Mouse (Mus musculus): ENCODE results near the gene Ankrd36.

The Ankrd36 gene

GRCm38 (mm10) chr11:5650321-5650720 lies 80.8 kb downstream of the Ankrd36 start:
- in situ Hi-C loops (cut with MboI; ENCODE audit: low sequenced_read_pairs) = no loop called here

DNA sequence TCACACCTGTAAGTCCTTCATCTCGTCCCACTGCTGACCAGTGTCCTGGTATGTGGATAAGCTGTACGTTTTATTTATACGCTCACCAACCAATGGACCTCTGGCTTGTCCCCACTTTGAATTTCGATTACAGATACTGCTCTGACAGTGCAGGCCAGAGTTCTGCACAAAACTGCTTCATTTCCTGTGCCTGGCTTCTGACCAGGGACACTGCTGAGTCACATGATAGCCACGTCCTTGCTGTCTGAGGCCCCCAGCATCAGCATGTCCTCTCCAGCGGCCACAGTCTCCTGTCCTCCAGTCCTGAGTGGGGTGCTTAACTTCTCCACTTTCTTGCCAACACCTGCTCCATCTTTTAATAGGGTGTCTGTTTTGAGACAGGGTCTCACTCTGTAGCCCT lies 113.1 kb downstream of the Ankrd36 start:
- in situ Hi-C loops (cut with MboI; ENCODE audit: low sequenced_read_pairs) = no loop called here

DNA sequence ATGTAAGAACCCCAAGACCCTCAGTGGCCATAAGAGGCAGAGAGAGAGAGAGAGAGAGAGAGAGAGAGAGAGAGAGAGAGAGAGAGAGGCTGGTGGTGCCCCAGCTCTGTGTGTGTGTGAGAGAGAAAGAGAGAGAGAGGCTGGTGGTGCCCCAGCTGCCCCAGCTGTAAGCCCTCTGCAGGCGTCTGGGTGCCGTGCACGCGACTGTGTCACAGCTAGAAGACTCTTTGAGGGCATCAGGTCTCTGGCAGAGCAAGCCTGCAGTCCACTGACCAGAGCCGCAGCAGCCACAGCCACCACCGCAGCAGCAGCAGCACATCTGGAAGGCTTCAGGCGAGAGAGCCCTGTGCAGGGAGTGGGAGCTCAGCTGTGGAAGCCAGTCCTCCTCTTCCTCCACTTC lies 114.8 kb downstream of the Ankrd36 start:
- in situ Hi-C loops (cut with MboI; ENCODE audit: low sequenced_read_pairs) = no loop called here

DNA sequence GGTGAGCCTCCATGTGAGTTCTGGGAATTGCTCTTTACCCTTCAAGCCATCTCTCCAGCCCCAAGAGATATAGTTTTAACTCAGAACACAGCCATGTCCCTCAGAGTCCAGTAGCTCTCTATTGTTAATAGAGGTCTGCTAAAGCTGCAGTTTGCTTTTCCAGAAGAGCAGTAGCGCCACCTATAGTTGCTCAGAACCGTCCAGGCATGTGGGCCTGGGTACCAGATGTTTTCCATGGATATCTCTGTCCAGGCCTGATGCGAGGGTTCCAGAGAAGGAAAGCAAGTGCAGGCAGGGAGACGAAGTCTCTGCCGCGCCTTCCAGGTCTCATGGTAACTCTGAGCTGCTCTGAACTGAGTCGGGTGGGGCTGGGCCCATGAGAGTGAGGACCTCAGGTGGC lies 122.3 kb downstream of the Ankrd36 start:
- in situ Hi-C loops (cut with MboI; ENCODE audit: low sequenced_read_pairs) = no loop called here

DNA sequence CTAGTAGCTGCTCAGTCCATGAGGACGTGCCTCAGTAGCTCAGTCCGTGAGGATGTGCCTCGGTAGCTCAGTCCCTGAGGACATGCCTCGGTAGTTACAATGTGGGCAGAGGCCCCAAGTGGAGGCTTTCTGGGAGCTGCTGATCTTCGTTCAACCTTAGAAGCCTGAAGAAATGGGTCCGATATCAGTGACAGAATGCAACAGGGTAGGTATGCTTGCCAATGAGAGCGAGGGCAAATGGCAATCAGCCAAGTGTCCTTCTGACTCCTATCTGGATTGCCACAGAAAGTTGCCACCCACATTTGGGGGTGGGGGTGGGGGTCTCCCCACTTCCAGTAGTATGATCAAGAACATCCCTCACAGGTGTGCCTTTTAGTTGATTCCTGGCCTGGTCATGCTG lies 131.3 kb downstream of the Ankrd36 start:
- in situ Hi-C loops (cut with MboI; ENCODE audit: low sequenced_read_pairs) = no loop called here

DNA sequence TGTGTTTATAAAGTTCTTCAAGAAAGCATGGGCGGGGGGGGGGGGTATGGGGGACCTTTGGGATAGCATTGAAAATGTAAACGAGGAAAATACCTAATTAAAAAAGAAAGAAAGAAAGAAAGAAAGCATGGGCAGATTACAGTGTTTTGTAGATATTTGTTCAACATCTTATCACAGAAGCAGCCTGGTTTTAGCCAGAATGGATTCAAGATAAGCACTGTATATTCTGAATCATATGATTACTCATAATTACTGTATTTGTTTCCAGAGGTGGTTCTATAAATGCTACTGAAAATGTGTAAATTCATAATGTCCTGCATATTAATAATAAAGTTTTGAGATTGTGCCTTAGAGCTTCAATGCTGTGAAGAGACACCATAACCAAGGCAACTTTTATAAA lies 131.8 kb downstream of the Ankrd36 start:
- in situ Hi-C loops (cut with MboI; ENCODE audit: low sequenced_read_pairs) = no loop called here

- in situ Hi-C loops (cut with MboI; ENCODE audit: low sequenced_read_pairs) = no loop called here
Measured at GRCm38 (mm10) chr11:5701821-5702220, 132.3 kb downstream of the Ankrd36 start.

GRCm38 (mm10) chr11:5702271-5702956 lies 132.9 kb downstream of the Ankrd36 start:
- in situ Hi-C loops (cut with MboI; ENCODE audit: low sequenced_read_pairs) = no loop called here

DNA sequence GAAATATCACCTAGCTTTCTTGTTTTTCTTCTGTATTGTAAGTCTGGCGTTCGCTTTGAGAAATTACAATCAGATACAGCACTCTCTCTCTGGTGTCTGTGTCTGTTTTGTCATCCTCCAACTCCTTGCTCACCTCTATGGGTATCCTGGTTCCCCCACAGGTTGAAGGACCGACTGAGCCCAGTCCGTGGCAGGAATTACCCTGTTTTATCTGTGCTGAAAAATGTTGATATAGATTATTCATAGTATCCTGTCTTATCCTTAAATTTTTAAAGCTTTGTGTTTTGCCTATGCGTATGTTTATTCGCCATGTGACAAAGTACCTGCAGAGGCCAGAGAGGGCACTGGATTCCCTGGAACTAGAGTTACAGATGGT lies 133.5 kb downstream of the Ankrd36 start:
- in situ Hi-C loops (cut with MboI; ENCODE audit: low sequenced_read_pairs) = no loop called here

DNA sequence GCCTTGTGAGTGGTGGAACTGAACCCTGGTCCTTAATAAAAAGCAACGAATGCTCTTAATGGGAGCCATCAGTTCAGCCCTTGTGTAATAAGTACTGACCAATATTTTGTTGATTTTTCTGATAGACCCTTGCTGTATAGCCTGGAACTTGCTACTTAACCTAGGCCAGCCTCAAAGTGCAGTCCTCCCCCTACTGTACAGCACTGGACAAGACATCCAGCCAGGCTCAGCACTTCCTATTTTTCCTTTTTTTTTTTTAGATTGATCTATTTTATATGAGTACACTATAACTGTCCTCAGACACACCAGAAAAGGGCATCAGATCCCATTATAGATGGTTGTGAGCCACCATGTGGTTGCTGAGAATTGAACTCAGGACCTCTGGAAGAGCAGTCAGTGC lies 133.9 kb downstream of the Ankrd36 start:
- in situ Hi-C loops (cut with MboI; ENCODE audit: low sequenced_read_pairs) = no loop called here

- in situ Hi-C loops (cut with MboI; ENCODE audit: low sequenced_read_pairs) = no loop called here
Measured at GRCm38 (mm10) chr11:5705972-5706371, 136.5 kb downstream of the Ankrd36 start.

- in situ Hi-C loops (cut with MboI; ENCODE audit: low sequenced_read_pairs) = no loop called here
Measured at GRCm38 (mm10) chr11:5706874-5707529, 137.5 kb downstream of the Ankrd36 start.

DNA sequence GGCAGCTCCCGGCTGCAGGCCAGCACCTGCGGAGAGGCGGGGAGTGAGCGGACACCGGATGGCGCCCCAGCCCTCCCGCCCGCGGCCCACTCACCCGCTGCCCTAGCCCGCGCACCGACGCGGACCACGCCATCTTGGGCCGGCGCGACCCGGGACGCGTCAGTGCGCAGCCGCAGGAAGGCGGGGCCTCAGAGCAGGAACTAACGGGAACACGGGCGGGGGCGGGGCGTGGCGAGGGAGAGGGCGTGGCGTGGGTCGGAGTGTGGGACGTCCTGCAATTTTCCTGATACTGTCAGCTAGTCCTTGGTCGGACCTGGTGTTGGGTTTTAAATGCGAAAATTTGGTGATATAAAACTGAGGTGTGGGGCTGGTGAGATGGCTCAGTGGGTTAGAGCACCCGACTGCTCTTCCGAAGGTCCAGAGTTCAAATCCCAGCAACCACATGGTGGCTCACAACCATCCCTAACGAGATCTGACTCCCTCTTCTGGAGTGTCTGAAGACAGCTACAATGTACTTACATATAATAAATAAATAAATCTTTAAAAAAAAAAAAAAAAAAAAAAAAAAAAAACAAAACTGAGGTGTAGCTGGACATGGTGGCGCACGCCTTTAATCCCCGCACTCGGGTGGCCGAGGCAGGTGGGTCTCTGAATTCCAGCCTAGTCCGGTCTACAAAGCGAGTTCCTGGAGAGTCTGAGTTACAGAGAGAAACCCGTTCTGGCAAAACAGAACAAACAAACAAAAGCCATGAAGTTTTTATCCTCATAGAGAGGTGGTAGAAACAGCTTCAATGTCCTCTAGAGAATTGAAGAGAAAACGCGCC lies 138.3 kb downstream of the Ankrd36 start:
- in situ Hi-C loops (cut with MboI; ENCODE audit: low sequenced_read_pairs) = no loop called here

- in situ Hi-C loops (cut with MboI; ENCODE audit: low sequenced_read_pairs) = no loop called here
Measured at GRCm38 (mm10) chr11:5715179-5715578, 145.7 kb downstream of the Ankrd36 start.

DNA sequence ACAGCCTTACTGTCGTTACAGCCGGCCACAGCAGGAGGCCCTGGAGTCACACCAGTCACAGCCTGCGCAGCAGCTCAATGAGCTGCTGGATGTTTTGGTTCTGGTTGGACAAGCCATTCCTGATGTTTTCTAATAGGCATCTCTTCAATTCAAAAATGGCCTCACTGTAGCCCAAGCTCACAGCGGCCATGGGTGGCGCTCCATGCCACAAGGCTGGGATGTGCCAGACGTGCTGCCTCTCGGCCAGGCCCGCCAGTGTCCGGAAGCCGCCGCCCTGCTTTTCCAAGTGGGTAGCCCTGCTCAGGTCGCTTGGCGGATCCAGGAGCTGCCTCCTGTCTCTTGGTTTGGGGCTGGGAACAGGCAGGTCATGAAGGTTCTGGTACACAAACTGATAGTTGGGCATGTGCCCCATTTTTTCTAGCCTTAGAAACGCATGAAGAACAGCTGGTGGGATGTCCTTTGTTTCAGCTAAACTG lies 146.2 kb downstream of the Ankrd36 start, which contains the start of gene Mrps24:
Gene Mrps24 (minus strand): TSS at position 51 of the 476 bp plus-strand sequence.
- in situ Hi-C loops (cut with MboI; ENCODE audit: low sequenced_read_pairs) = no loop called here

DNA sequence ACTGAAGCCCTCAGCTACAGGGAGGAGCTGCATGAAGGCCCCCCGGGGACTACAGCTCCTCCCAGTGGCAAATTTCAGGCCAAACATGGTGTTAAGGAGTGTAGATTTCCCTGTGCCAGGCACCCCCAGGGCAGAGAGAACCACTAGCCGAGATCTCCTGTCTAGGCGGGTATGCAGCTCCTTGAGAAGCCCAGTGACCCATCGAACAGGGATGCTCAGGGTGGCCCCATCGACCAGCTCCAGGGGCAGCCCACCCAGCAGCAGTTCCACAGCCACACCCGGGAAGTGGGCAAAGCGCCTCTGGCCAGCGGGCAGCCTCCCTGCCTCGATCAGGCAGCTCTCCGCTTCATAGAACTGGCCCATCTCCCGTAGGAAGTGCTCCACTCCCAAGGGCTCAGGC lies 146.8 kb downstream of the Ankrd36 start:
- in situ Hi-C loops (cut with MboI; ENCODE audit: low sequenced_read_pairs) = no loop called here

- in situ Hi-C loops (cut with MboI; ENCODE audit: low sequenced_read_pairs) = no loop called here
Measured at GRCm38 (mm10) chr11:5716938-5717705, 147.6 kb downstream of the Ankrd36 start.

GRCm38 (mm10) chr11:5718611-5719354 lies 149.3 kb downstream of the Ankrd36 start:
- in situ Hi-C loops (cut with MboI; ENCODE audit: low sequenced_read_pairs) = no loop called here

DNA sequence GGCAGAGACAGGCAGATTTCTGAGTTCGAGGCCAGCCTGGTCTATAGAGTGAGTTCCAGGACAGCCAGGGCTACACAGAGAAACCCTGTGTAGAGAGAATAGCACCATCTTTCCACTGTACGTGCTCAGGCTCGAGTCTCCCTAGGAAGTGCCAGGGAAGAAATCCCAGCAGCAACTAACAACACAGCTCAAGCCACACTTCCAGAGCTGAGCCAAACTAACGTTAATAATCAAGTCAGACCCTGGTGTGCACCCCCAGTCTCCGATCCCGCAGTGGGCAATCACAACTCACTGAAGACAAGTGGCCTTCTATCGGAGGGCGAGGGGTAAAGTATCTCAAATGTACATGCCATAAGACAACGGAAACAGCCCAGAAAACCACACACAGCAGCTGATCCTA lies 160.1 kb downstream of the Ankrd36 start:
- in situ Hi-C loops (cut with MboI; ENCODE audit: low sequenced_read_pairs) = no loop called here

DNA sequence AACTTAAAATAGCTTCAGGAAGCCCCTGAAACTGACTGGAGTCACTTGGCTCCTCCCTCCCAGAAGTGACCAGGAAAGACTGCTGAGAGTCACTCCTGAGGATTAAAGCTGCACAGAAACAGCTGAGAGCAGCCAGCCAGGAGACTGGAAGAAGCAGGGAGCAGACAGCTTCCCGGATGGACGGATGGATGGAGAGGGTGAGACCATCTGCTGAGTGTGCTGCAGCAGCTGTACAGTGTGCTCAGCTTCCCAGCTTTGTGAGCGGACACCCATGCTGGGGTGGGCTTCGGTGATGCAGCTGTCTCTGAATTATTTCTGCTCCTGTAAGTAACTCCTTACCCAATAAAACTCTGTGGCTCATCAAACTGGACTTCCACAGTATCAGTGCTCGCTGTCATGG lies 162.9 kb downstream of the Ankrd36 start:
- in situ Hi-C loops (cut with MboI; ENCODE audit: low sequenced_read_pairs) = no loop called here
